Mouse (Mus musculus): Measurements from ENCODE around the gene Pfkfb3. TPM values are rescaled to one million over a fixed set of nuclear protein-coding genes. Genes with fewer than 3 reads are reported as not detected.

Pfkfb3 gene
- polyA plus RNA-seq, 1 experiment from 2014 or later, result 15.9 TPM

GRCm38 (mm10) chr2:11428621-11429020 lies 125.3 kb downstream of the Pfkfb3 start:
- Histone ChIP-seq H3K4me2 (no peak overlapping the region), H3K36me3 (no peaks in the 10 kb centered on the region), H3K27ac (no peak overlapping the region), H3K9me3 (no peaks in the 10 kb centered on the region), H3K9ac (replicated peaks) (no peak overlapping the region), H3K4me3 (replicated peaks) (no peak overlapping the region), H3K4me1 (replicated peaks) (peaks cover 20% of the 10 kb centered on the region), H3K27me3 (no peaks in the 10 kb centered on the region)
- 88% methylated on average over 4 of the region's 4 CpGs for WGBS
- no peak for ATAC-seq (ENCODE audit: insufficient number of reproducible peaks, insufficient read depth, low FRiP score, low TSS enrichment, low read depth)

GRCm38 (mm10) chr2:11427596-11427995 lies 126.3 kb downstream of the Pfkfb3 start:
- Histone ChIP-seq H3K9ac (replicated peaks) (no peak overlapping the region), H3K27me3 (no peaks in the 10 kb centered on the region), H3K4me2 (no peak overlapping the region), H3K36me3 (no peaks in the 10 kb centered on the region), H3K4me1 (replicated peaks) (peaks cover 20% of the 10 kb centered on the region), H3K9me3 (no peaks in the 10 kb centered on the region), H3K27ac (no peak overlapping the region), H3K4me3 (replicated peaks) (no peak overlapping the region)
- 91% methylated on average over 6 of the region's 6 CpGs for WGBS
- ATAC-seq (ENCODE audit: insufficient number of reproducible peaks, insufficient read depth, low FRiP score, low TSS enrichment, low read depth), result no peak

DNA sequence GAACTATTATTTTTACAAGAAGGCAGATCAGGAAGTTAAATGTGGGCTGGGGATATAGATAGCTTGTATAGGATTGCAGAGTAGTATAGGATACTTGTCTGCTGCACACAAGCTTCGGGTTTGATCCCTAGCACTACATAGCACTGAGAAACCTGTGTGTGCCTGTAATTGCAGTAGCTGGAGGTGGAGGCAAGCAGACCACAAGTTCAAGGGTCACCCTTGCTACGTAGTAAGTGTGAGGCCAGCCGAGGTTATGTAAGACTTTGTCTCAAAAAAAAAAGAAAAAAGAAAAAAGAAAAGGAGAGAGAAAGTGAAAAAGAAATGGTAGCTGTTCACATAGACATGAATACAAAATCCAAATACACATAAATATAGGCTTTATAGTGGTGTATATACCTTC lies 127.5 kb downstream of the Pfkfb3 start:
- Histone ChIP-seq H3K27ac (no peak overlapping the region), H3K4me2 (no peak overlapping the region), H3K9ac (replicated peaks) (no peak overlapping the region), H3K36me3 (no peaks in the 10 kb centered on the region), H3K9me3 (no peaks in the 10 kb centered on the region), H3K4me1 (replicated peaks) (peaks cover 14% of the 10 kb centered on the region), H3K27me3 (no peaks in the 10 kb centered on the region), H3K4me3 (replicated peaks) (no peak overlapping the region)
- WGBS, result 43% methylated on average over 3 of the region's 3 CpGs
- ATAC-seq (ENCODE audit: insufficient number of reproducible peaks, insufficient read depth, low FRiP score, low TSS enrichment, low read depth), result no peak

DNA sequence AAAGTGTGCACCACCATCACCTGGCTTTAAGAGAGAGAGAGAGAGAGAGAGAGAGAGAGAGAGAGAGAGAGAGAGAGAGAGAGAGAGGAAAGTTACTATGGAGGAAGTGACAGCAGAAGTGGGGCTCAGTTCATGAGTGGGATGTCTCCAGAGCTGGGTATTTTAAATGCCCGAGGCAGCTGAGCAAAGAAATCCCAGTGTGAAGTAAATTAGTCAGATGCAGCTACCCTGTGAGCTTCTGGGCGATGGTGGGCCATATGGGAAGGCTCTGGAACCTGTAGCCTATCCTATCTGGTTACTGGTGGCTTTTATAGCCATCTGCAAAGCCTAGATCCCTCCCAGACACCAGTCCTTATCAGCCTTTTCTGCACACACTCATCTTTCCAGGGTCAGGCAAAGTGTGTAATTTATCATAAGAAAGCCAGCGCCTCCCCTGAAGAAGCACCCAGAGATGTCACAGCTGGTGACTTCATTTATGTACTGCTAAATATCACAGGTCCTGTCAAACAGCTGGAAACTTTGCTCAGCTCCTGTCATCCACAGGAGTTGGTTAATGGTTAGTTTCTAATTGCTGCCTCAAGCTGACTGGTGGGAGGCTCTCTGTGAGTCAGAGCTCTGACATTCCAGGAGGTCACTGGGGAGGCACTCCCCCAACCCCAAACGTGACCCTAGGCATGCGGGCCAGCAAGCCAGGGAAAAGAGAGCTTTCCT lies 128.3 kb downstream of the Pfkfb3 start:
- Histone ChIP-seq H3K27me3 (no peaks in the 10 kb centered on the region), H3K9me3 (no peaks in the 10 kb centered on the region), H3K4me1 (replicated peaks) (peaks cover 14% of the 10 kb centered on the region), H3K36me3 (no peaks in the 10 kb centered on the region), H3K4me3 (replicated peaks) (no peak overlapping the region), H3K9ac (replicated peaks) (no peak overlapping the region), H3K4me2 (no peak overlapping the region), H3K27ac (no peak overlapping the region)
- ATAC-seq (ENCODE audit: insufficient number of reproducible peaks, insufficient read depth, low FRiP score, low TSS enrichment, low read depth), result no peak
- WGBS, result 6% methylated on average over 5 of the region's 5 CpGs

- H3K4me1 ChIP-seq (replicated peaks), result peaks cover 6% of the 10 kb centered on the region; the same call in 1 of the 2 replicates
These were observed 129.6 kb downstream of the Pfkfb3 start for GRCm38 (mm10) chr2:11424252-11424651.

GRCm38 (mm10) chr2:11423421-11423820 lies 130.5 kb downstream of the Pfkfb3 start:
- no peak overlapping the region for H3K4me3 ChIP-seq (replicated peaks)
- H3K4me2 ChIP-seq, result no peak overlapping the region
- no peaks in the 10 kb centered on the region for H3K9me3 ChIP-seq
- ATAC-seq (ENCODE audit: insufficient number of reproducible peaks, insufficient read depth, low FRiP score, low TSS enrichment, low read depth), result no peak
- 67% methylated on average over 2 of the region's 2 CpGs for WGBS
- H3K27ac ChIP-seq, result no peak overlapping the region
- no peak overlapping the region for H3K9ac ChIP-seq (replicated peaks)
- peaks cover 6% of the 10 kb centered on the region; the same call in 1 of the 2 replicates for H3K4me1 ChIP-seq (replicated peaks)
- no peaks in the 10 kb centered on the region for H3K36me3 ChIP-seq
- H3K27me3 ChIP-seq, result no peaks in the 10 kb centered on the region

More at GRCm38 (mm10) chr2:11424252-11424651, 129.6 kb downstream of the Pfkfb3 start:
- H3K36me3 ChIP-seq, result no peaks in the 10 kb centered on the region
- ATAC-seq (ENCODE audit: insufficient number of reproducible peaks, insufficient read depth, low FRiP score, low TSS enrichment, low read depth), result no peak
- no peaks in the 10 kb centered on the region for H3K27me3 ChIP-seq
- no peaks in the 10 kb centered on the region for H3K9me3 ChIP-seq
- 82% methylated on average over 5 of the region's 5 CpGs for WGBS
- H3K4me2 ChIP-seq, result no peak overlapping the region
- no peak overlapping the region for H3K9ac ChIP-seq (replicated peaks)
- H3K4me3 ChIP-seq (replicated peaks), result no peak overlapping the region
- H3K27ac ChIP-seq, result no peak overlapping the region

DNA sequence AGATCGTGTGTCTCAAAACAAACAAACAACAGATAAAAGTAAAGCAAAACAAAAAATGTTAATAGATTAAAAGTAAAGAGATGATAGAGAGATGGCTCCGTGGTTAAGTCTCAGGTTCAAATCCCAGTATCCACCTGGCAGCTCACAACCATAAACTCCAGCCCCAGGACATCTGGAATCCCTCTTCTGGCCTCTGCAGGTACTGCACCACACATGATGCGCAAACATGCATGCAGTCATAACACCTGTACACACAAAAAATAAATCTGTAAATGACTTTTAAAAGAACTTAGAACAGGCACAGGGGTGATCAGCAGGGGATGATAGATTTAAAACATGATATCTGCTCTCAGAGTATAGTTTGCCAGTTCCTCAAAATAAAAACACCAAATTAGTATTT lies 131.5 kb downstream of the Pfkfb3 start:
- H3K36me3 ChIP-seq, result no peaks in the 10 kb centered on the region
- no peaks in the 10 kb centered on the region for H3K27me3 ChIP-seq
- no peak overlapping the region for H3K4me2 ChIP-seq
- H3K4me1 ChIP-seq (replicated peaks), result peaks cover 6% of the 10 kb centered on the region; the same call in 1 of the 2 replicates
- H3K27ac ChIP-seq, result no peak overlapping the region
- 89% methylated on average over 3 of the region's 3 CpGs for WGBS
- no peak overlapping the region for H3K9ac ChIP-seq (replicated peaks)
- H3K9me3 ChIP-seq, result no peaks in the 10 kb centered on the region
- H3K4me3 ChIP-seq (replicated peaks), result no peak overlapping the region
- ATAC-seq (ENCODE audit: insufficient number of reproducible peaks, insufficient read depth, low FRiP score, low TSS enrichment, low read depth), result no peak

Other genes starting within 250 kb of the Pfkfb3 start
- gene Rbm17, start 50.1 kb upstream of the Pfkfb3 start, polyA plus RNA-seq (2016; fragmentation: Nextera tagmentation; extraction: Ambion mirVana), result 189 and 193 TPM in 2 replicates
- gene Gm17490, start 72.2 kb upstream of the Pfkfb3 start, polyA plus RNA-seq (2016; fragmentation: Nextera tagmentation; extraction: Ambion mirVana), result not detected in 2 replicates
- gene Il2ra, start 88.7 kb upstream of the Pfkfb3 start, polyA plus RNA-seq (2016; fragmentation: Nextera tagmentation; extraction: Ambion mirVana), result not detected in 2 replicates
- gene Il15ra, start 151.2 kb upstream of the Pfkfb3 start, polyA plus RNA-seq (2016; fragmentation: Nextera tagmentation; extraction: Ambion mirVana), result 0.50 and 0.88 TPM in 2 replicates
- 144 and 146 TPM in 2 replicates for gene Fbh1, start 223.5 kb upstream of the Pfkfb3 start, polyA plus RNA-seq (2016; fragmentation: Nextera tagmentation; extraction: Ambion mirVana)
- gene Ankrd16, start 223.8 kb upstream of the Pfkfb3 start, polyA plus RNA-seq (2016; fragmentation: Nextera tagmentation; extraction: Ambion mirVana), result 54.8 and 58.5 TPM in 2 replicates

All from limb, embryonic 12.5 days (tissue).